Mouse (Mus musculus) cortical plate, adult 2 months (tissue): Measurements from ENCODE around the gene Ccdc54.

Experiments
- CTCF ChIP-seq: fragments of 200-500 bp; IDR thresholded peaks from 2 replicates; pipeline ENCODE4 v1.5.1; 2011; ENCODE audit warnings: mild to moderate bottlenecking, control low read depth, low read length; ENCODE audit not compliant: insufficient read depth; ENCODE audit errors: extremely low read depth
- POLR2A ChIP-seq: fragments of 200-500 bp; IDR thresholded peaks from 2 replicates; pipeline ENCODE4 v1.6.1; 2011; ENCODE audit warnings: mild to moderate bottlenecking, low read length, control low read depth; ENCODE audit not compliant: insufficient read depth; ENCODE audit errors: extremely low read depth

GRCm38 (mm10) chr16:50601947-50602346 is 11.0 kb upstream of the Ccdc54 start:
- no peak for TF ChIP-seq CTCF
- no peak for TF ChIP-seq POLR2A
